27 mouse cellular contexts compared by ENCODE assay signal in the genomic region with DNA sequence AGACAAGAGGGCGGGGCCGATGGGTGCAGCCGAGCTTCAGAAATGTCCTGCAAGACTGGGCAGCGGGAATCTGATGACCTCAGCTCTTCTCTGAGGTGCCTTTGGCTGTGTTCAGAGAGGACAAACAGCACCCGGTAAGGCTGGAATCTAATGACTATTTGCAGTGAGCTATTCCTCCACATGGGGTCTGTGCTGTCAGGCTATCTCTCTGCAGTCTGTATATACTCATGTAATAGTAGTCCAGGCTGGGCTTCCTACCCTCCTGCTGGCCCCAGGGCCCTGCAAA. TPM values are rescaled to one million over a fixed set of nuclear protein-coding genes. Genes with fewer than 3 reads are reported as not detected.
DNase-seq lines count a peak whose midpoint lies in the region; ATAC-seq and TF ChIP-seq lines count a peak whose summit lies in the region.
"Had no signal": no experiment of that assay in that cellular context is flagged by ENCODE, and none has a peak within 500 bp of the region (broad histone marks: within the 10 kb centered on the region; RNA-seq: fewer than 3 reads in every experiment).

No protein-coding gene starts in this region.

- H3K27ac ChIP-seq in kidney, embryonic 14.5 days (ENCODE audit: low read depth, low read length), result peak overlapping the region; percentile 51; the same call in 1 of the 2 replicates
- H3K27ac ChIP-seq: embryonic facial prominence, embryonic 13.5 days; forebrain, embryonic 12.5 days; hindbrain, embryonic 13.5 days; limb, embryonic 10.5 days; liver, embryonic 15.5 days; lung, embryonic 15.5 days; stomach, postnatal 0 days had no signal

- CTCF ChIA-PET in Patski (lab: Charles Lee), result interaction anchor here (0.7 to 3.8 kb wide), 5 partner anchors 10 to 607 kb away, joined by 3 to 19 read pairs (median 7); no protein-coding TSS in a partner anchor

- in situ Hi-C loops in Patski (cut with MboI; ENCODE audit: low pct_unique_long_range_greater_than_20kb), result no loop called here

- intact Hi-C loops in left cerebral cortex, postnatal 36 days (cut with DNase I), result no loop called here

- no peaks in the 10 kb centered on the region for H3K27me3 ChIP-seq in Patski
- no peaks in the 10 kb centered on the region for H3K27me3 ChIP-seq in kidney, embryonic 14.5 days (ENCODE audit: control insufficient read depth, insufficient read depth, low read length)
- H3K27me3 ChIP-seq: embryonic facial prominence, embryonic 13.5 days; liver, embryonic 15.5 days; lung, embryonic 15.5 days had no signal

- POLR2A ChIA-PET in Patski (lab: Charles Lee), result interaction anchor here (1.2 kb wide), 1 partner anchor 34 kb away, joined by 3 read pairs; no protein-coding TSS in a partner anchor

- no peak overlapping the region for H3K9ac ChIP-seq in kidney, embryonic 14.5 days (ENCODE audit: low read depth, low read length)
- H3K9ac ChIP-seq: embryonic facial prominence, embryonic 13.5 days; forebrain, embryonic 12.5 days; heart, embryonic 12.5 days; hindbrain, embryonic 13.5 days; liver, embryonic 15.5 days; lung, embryonic 15.5 days had no signal

- H3K4me3 ChIP-seq in kidney, embryonic 14.5 days (ENCODE audit: low read length), result no peak overlapping the region
- H3K4me3 ChIP-seq: embryonic facial prominence, embryonic 13.5 days; erythroblast, embryonic 14.5 days; forebrain, embryonic 12.5 days; heart, embryonic 12.5 days; hindbrain, embryonic 13.5 days; limb, embryonic 10.5 days; liver, embryonic 15.5 days; lung, embryonic 15.5 days; myocyte had no signal

- peaks cover 24% of the 10 kb centered on the region for H3K4me1 ChIP-seq in kidney, embryonic 14.5 days (ENCODE audit: control insufficient read depth, insufficient read depth, low read length)

- 49% methylated on average over 5 of the region's 5 CpGs for WGBS in kidney, embryonic 14.5 days

- H3K36me3 ChIP-seq in kidney, embryonic 14.5 days (ENCODE audit: control insufficient read depth, insufficient read depth, low read length), result no peaks in the 10 kb centered on the region
- H3K36me3 ChIP-seq: embryonic facial prominence, embryonic 13.5 days; forebrain, embryonic 12.5 days; heart, embryonic 12.5 days; hindbrain, embryonic 13.5 days; limb, embryonic 10.5 days; liver, embryonic 15.5 days; lung, embryonic 15.5 days had no signal

- no peak for TF ChIP-seq CTCF in Patski (IDR thresholded peaks at IDR 0.05)

- no peaks in the 10 kb centered on the region for H3K9me3 ChIP-seq in kidney, embryonic 14.5 days (ENCODE audit: control insufficient read depth, low read length)
- H3K9me3 ChIP-seq: embryonic facial prominence, embryonic 13.5 days; forebrain, embryonic 12.5 days; heart, embryonic 12.5 days; hindbrain, embryonic 13.5 days; limb, embryonic 10.5 days; liver, embryonic 15.5 days; lung, embryonic 15.5 days had no signal

- DNase-seq in 3T3-L1 (ENCODE audit: low read depth, low spot score) (peak; percentile 33), Patski (ENCODE audit: low read depth, low spot score) (no peak)
- peak; percentile 59 to 73 for DNase-seq in kidney, postnatal 25 days
- no peak for DNase-seq in left cerebral cortex, postnatal 36 days (ENCODE audit: low spot score in 2 of 2)
- no peak for DNase-seq in ovary, postnatal 36 days (ENCODE audit: low spot score)
- DNase-seq: adrenal gland, postnatal 10 days; heart, adult 18-20 months; liver; lung, postnatal 4 days; thymus, adult 2 months; thymus, postnatal 4 days had no signal

- peak; percentile 74 for ATAC-seq in Patski
- ATAC-seq in kidney, embryonic 14.5 days (ENCODE audit: low FRiP score, low TSS enrichment), result peak; percentile 40
- ATAC-seq in megakaryocyte progenitor cell, adult 5-6 weeks (replicated peaks; ENCODE audit: poor library complexity), result no peak
- ATAC-seq: midbrain, embryonic 16.5 days had no signal

- no peak overlapping the region for H3K4me2 ChIP-seq in kidney, embryonic 14.5 days (replicated peaks; ENCODE audit: low read depth, low read length)
- H3K4me2 ChIP-seq: embryonic facial prominence, embryonic 13.5 days; forebrain, embryonic 12.5 days; heart, embryonic 12.5 days; hindbrain, embryonic 13.5 days; liver, embryonic 15.5 days; lung, embryonic 15.5 days had no signal

RNA-seq across cellular contexts. Expression of gene Krt80, which starts 6.8 kb away (rescaled TPM):
- polyA plus RNA-seq in Patski (2021), result 16.7 TPM
- polyA plus RNA-seq in kidney, embryonic 14.5 days (2014; fragmentation: Nextera tagmentation; extraction: Ambion mirVana), result 2.4 and 3.6 TPM in 2 replicates
- 1 to 10 TPM; 3.4 to 6.1 TPM for total RNA-seq in left cerebral cortex, postnatal 36 days (2021)
- 1.8 and 3.1 TPM in 2 replicates for total RNA-seq in megakaryocyte progenitor cell, adult 5-6 weeks (2015)
- 0.57 and 0.83 TPM in 2 replicates for total RNA-seq in megakaryocyte progenitor cell, adult 5-6 weeks (2017)
- total RNA-seq: MEL had no signal
- polyA plus RNA-seq: erythroblast, embryonic 14.5 days; forebrain, embryonic 12.5 days had no signal

RNA-seq across cellular contexts. Expression of gene Krt7, which starts 34.1 kb away (rescaled TPM):
- 5.1 TPM for polyA plus RNA-seq in Patski (2021)
- polyA plus RNA-seq in kidney, embryonic 14.5 days (2014; fragmentation: Nextera tagmentation; extraction: Ambion mirVana), result 34.6 and 44.0 TPM in 2 replicates
- total RNA-seq in left cerebral cortex, postnatal 36 days (2021), result under 1 TPM in 1 of 2 experiments, not detected in 1; 0.07 TPM
- 1.1 TPM in 1 of 2 replicates, not detected in the other for total RNA-seq in megakaryocyte progenitor cell, adult 5-6 weeks (2015)
- not detected in 2 replicates for total RNA-seq in megakaryocyte progenitor cell, adult 5-6 weeks (2017)
- total RNA-seq: gastrocnemius, adult 8-10 months; layer of hippocampus, postnatal 14 days had no signal
- polyA plus RNA-seq: erythroblast, embryonic 14.5 days had no signal

Comparison
In these comparisons a context has a peak if more than half of its experiments do, and no peak if none do; other contexts are left out.
1. DNase-seq: peak in 3T3-L1 (single experiment) and kidney, postnatal 25 days (2 of 2); none in Patski (single experiment), left cerebral cortex, postnatal 36 days (0 of 2) and ovary, postnatal 36 days (single experiment).